Mouse (Mus musculus): Measurements from ENCODE around the gene Polr2c. TPM values are rescaled to one million over a fixed set of nuclear protein-coding genes. Genes with fewer than 3 reads are reported as not detected.

Polr2c gene
- polyA plus RNA-seq, 1 experiment from 2014 or later: 111 TPM

GRCm38 (mm10) chr8:94862487-94863220 lies 5.4 kb downstream of the Polr2c start:
- ATAC-seq (ENCODE audit: low FRiP score): no peak
- 94% methylated on average over 12 of the region's 12 CpGs for WGBS

GRCm38 (mm10) chr8:94863897-94864673 lies 6.8 kb downstream of the Polr2c start:
- DNase-seq (ENCODE audit: low spot score) (no peak), ATAC-seq (ENCODE audit: low FRiP score) (no peak)
- Histone ChIP-seq H3K36me3 (replicated peaks; ENCODE audit: control insufficient read depth, insufficient read depth) (peaks cover 73% of the 10 kb centered on the region), H3K27ac (no peak overlapping the region), H3K9me3 (ENCODE audit: control insufficient read depth, low read length) (no peaks in the 10 kb centered on the region), H3K4me2 (replicated peaks) (no peak overlapping the region), H3K4me1 (replicated peaks; ENCODE audit: control insufficient read depth, insufficient read depth, low read length) (peaks cover 14% of the 10 kb centered on the region), H3K27me3 (ENCODE audit: control insufficient read depth, insufficient read depth, low read length) (no peaks in the 10 kb centered on the region), H3K9ac (no peak overlapping the region), H3K4me3 (replicated peaks; ENCODE audit: low read length) (no peak overlapping the region)
- WGBS: 79% methylated on average over 10 of the region's 10 CpGs

More at GRCm38 (mm10) chr8:94862487-94863220, 5.4 kb downstream of the Polr2c start:
- Histone ChIP-seq H3K4me2 (replicated peaks) (no peak overlapping the region), H3K27ac (no peak overlapping the region), H3K9ac (no peak overlapping the region), H3K36me3 (replicated peaks; ENCODE audit: control insufficient read depth, insufficient read depth) (peaks cover 73% of the 10 kb centered on the region), H3K4me3 (replicated peaks; ENCODE audit: low read length) (no peak overlapping the region), H3K9me3 (ENCODE audit: control insufficient read depth, low read length) (no peaks in the 10 kb centered on the region), H3K4me1 (replicated peaks; ENCODE audit: control insufficient read depth, insufficient read depth, low read length) (peaks cover 14% of the 10 kb centered on the region), H3K27me3 (ENCODE audit: control insufficient read depth, insufficient read depth, low read length) (no peaks in the 10 kb centered on the region)
- no peak for DNase-seq (ENCODE audit: low spot score)

- no peak for ATAC-seq (ENCODE audit: low FRiP score)
- H3K36me3 ChIP-seq (replicated peaks; ENCODE audit: control insufficient read depth, insufficient read depth): peaks cover 70% of the 10 kb centered on the region
These were observed 8.0 kb downstream of the Polr2c start for GRCm38 (mm10) chr8:94865292-94865691.

GRCm38 (mm10) chr8:94866921-94867320 lies 9.7 kb downstream of the Polr2c start:
- peaks cover 53% of the 10 kb centered on the region for H3K36me3 ChIP-seq (replicated peaks; ENCODE audit: control insufficient read depth, insufficient read depth)
- DNase-seq (ENCODE audit: low spot score) (no peak), ATAC-seq (ENCODE audit: low FRiP score) (no peak)
- no peak overlapping the region for H3K4me2 ChIP-seq (replicated peaks)
- no peak overlapping the region for H3K4me3 ChIP-seq (replicated peaks; ENCODE audit: low read length)
- peaks cover 29% of the 10 kb centered on the region for H3K4me1 ChIP-seq (replicated peaks; ENCODE audit: control insufficient read depth, insufficient read depth, low read length)
- H3K9ac ChIP-seq: no peak overlapping the region
- 90% methylated on average over 9 of the region's 9 CpGs for WGBS
- no peaks in the 10 kb centered on the region for H3K9me3 ChIP-seq (ENCODE audit: control insufficient read depth, low read length)
- H3K27me3 ChIP-seq (ENCODE audit: control insufficient read depth, insufficient read depth, low read length): no peaks in the 10 kb centered on the region
- no peak overlapping the region for H3K27ac ChIP-seq

More at GRCm38 (mm10) chr8:94865292-94865691, 8.0 kb downstream of the Polr2c start:
- Histone ChIP-seq H3K4me1 (replicated peaks; ENCODE audit: control insufficient read depth, insufficient read depth, low read length) (peaks cover 21% of the 10 kb centered on the region), H3K9ac (no peak overlapping the region), H3K9me3 (ENCODE audit: control insufficient read depth, low read length) (no peaks in the 10 kb centered on the region), H3K4me2 (replicated peaks) (no peak overlapping the region), H3K27me3 (ENCODE audit: control insufficient read depth, insufficient read depth, low read length) (no peaks in the 10 kb centered on the region), H3K4me3 (replicated peaks; ENCODE audit: low read length) (no peak overlapping the region), H3K27ac (no peak overlapping the region)
- DNase-seq (ENCODE audit: low spot score): no peak
- 79% methylated on average over 10 of the region's 10 CpGs for WGBS

GRCm38 (mm10) chr8:94869146-94869545 lies 11.9 kb downstream of the Polr2c start:
- peak overlapping the region; percentile 55 for H3K4me3 ChIP-seq (replicated peaks; ENCODE audit: low read length)
- DNase-seq (ENCODE audit: low spot score) (no peak), ATAC-seq (ENCODE audit: low FRiP score) (no peak)
- H3K27ac ChIP-seq: no peak overlapping the region
- peaks cover 32% of the 10 kb centered on the region for H3K36me3 ChIP-seq (replicated peaks; ENCODE audit: control insufficient read depth, insufficient read depth)
- no peaks in the 10 kb centered on the region for H3K9me3 ChIP-seq (ENCODE audit: control insufficient read depth, low read length)
- H3K27me3 ChIP-seq (ENCODE audit: control insufficient read depth, insufficient read depth, low read length): peaks cover 4% of the 10 kb centered on the region
- H3K4me1 ChIP-seq (replicated peaks; ENCODE audit: control insufficient read depth, insufficient read depth, low read length): peaks cover 36% of the 10 kb centered on the region
- H3K4me2 ChIP-seq (replicated peaks): peak overlapping the region; percentile 78
- WGBS: 65% methylated on average over 6 of the region's 7 CpGs
- peak overlapping the region; percentile 79 for H3K9ac ChIP-seq

GRCm38 (mm10) chr8:94870003-94870402 lies 12.8 kb downstream of the Polr2c start:
- 17% methylated on average over 4 of the region's 4 CpGs for WGBS
- H3K4me3 ChIP-seq (replicated peaks; ENCODE audit: low read length): peak overlapping the region; percentile 55
- H3K9me3 ChIP-seq (ENCODE audit: control insufficient read depth, low read length): no peaks in the 10 kb centered on the region
- no peak for DNase-seq (ENCODE audit: low spot score)
- no peak for ATAC-seq (ENCODE audit: low FRiP score)
- peak overlapping the region; percentile 78 for H3K4me2 ChIP-seq (replicated peaks)
- peak overlapping the region; percentile 79 for H3K9ac ChIP-seq
- peaks cover 37% of the 10 kb centered on the region for H3K4me1 ChIP-seq (replicated peaks; ENCODE audit: control insufficient read depth, insufficient read depth, low read length)
- H3K36me3 ChIP-seq (replicated peaks; ENCODE audit: control insufficient read depth, insufficient read depth): peaks cover 24% of the 10 kb centered on the region
- H3K27me3 ChIP-seq (ENCODE audit: control insufficient read depth, insufficient read depth, low read length): peaks cover 12% of the 10 kb centered on the region
- H3K27ac ChIP-seq: peak overlapping the region; percentile 78

GRCm38 (mm10) chr8:94870474-94871107 lies 13.3 kb downstream of the Polr2c start:
- H3K9me3 ChIP-seq (ENCODE audit: control insufficient read depth, low read length): no peaks in the 10 kb centered on the region
- 2% methylated on average over 22 of the region's 22 CpGs for WGBS
- DNase-seq (ENCODE audit: low spot score) (peak; percentile 62), ATAC-seq (ENCODE audit: low FRiP score) (peak; percentile 50)
- peak overlapping the region; percentile 55 for H3K4me3 ChIP-seq (replicated peaks; ENCODE audit: low read length)
- H3K27ac ChIP-seq: peak overlapping the region; percentile 78
- H3K9ac ChIP-seq: peak overlapping the region; percentile 79
- peaks cover 18% of the 10 kb centered on the region for H3K36me3 ChIP-seq (replicated peaks; ENCODE audit: control insufficient read depth, insufficient read depth)
- H3K27me3 ChIP-seq (ENCODE audit: control insufficient read depth, insufficient read depth, low read length): peaks cover 15% of the 10 kb centered on the region
- peak overlapping the region; percentile 78 for H3K4me2 ChIP-seq (replicated peaks)
- H3K4me1 ChIP-seq (replicated peaks; ENCODE audit: control insufficient read depth, insufficient read depth, low read length): peaks cover 42% of the 10 kb centered on the region

- ATAC-seq (ENCODE audit: low FRiP score): peak; percentile 84
- WGBS: 7% methylated on average over 7 of the region's 7 CpGs
- H3K4me1 ChIP-seq (replicated peaks; ENCODE audit: control insufficient read depth, insufficient read depth, low read length): peaks cover 44% of the 10 kb centered on the region
These were observed 14.1 kb downstream of the Polr2c start for GRCm38 (mm10) chr8:94871108-94871894.

More at GRCm38 (mm10) chr8:94871108-94871894, 14.1 kb downstream of the Polr2c start:
- peak overlapping the region; percentile 78 for H3K4me2 ChIP-seq (replicated peaks)
- H3K36me3 ChIP-seq (replicated peaks; ENCODE audit: control insufficient read depth, insufficient read depth): peaks cover 11% of the 10 kb centered on the region
- H3K9me3 ChIP-seq (ENCODE audit: control insufficient read depth, low read length): no peaks in the 10 kb centered on the region
- H3K9ac ChIP-seq: peak overlapping the region; percentile 79
- H3K27ac ChIP-seq: peak overlapping the region; percentile 78
- H3K27me3 ChIP-seq (ENCODE audit: control insufficient read depth, insufficient read depth, low read length): peaks cover 15% of the 10 kb centered on the region
- DNase-seq (ENCODE audit: low spot score): peak; percentile 82
- H3K4me3 ChIP-seq (replicated peaks; ENCODE audit: low read length): peak overlapping the region; percentile 55

All from hindbrain, embryonic 14.5 days (tissue).